Mouse (Mus musculus): Measurements from ENCODE around the gene Sh2d4b.

DNA sequence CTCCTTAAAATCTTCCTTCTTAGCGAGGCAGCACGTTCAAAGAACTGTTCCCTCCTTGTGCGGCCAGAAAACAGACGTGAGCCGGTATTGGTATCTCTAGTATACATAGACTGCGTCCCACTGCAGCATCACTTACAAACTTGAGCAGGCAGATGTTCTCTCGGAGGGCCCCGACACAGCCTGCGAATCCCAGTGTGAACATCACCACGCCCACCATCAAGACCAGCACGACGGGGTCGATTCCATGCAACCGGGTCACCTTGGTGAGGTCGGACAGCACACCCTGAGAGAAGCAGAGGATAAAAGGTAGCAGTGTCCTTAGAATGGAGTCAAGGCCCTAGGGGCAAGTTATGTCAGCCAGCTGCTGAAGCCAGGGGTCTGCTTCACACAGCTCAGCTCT is 23.6 kb upstream of the Sh2d4b start:
- no peak for TF ChIP-seq POLR2A (IDR thresholded peaks at IDR 0.05; ENCODE audit: control insufficient read depth, extremely low read depth, insufficient read depth, low read length, poor library complexity)
- TF ChIP-seq CTCF (IDR thresholded peaks at IDR 0.05; ENCODE audit: borderline replicate concordance, control insufficient read depth, extremely low read depth, insufficient read depth, low read length, poor library complexity) = no peak
